Mouse (Mus musculus) urinary bladder, postnatal 36 days (tissue): Measurements from ENCODE around the gene Tmprss7.

Experiments used
- DNase-seq, 2 experiments: peaks; one replicate each; pipeline ENCODE4 v3.0.0; 2022; ENCODE audit warnings: low spot score in 2 of 2, mixed read lengths in 1 of 2

Gene Tmprss7

GRCm38 (mm10) chr16:45629497-45630105 is 63.9 kb downstream of the Tmprss7 start:
- DNase-seq = no peak

- DNase-seq = no peak
Measured at GRCm38 (mm10) chr16:45625342-45625741, 68.1 kb downstream of the Tmprss7 start.

- no peak for DNase-seq
Measured at GRCm38 (mm10) chr16:45624791-45625190, 68.7 kb downstream of the Tmprss7 start.

- no peak for DNase-seq
Measured at GRCm38 (mm10) chr16:45623230-45623629, 70.2 kb downstream of the Tmprss7 start.

- DNase-seq = no peak
Measured at GRCm38 (mm10) chr16:45619751-45620375, 73.6 kb downstream of the Tmprss7 start.

- DNase-seq = no peak
Measured at GRCm38 (mm10) chr16:45615944-45616343, 77.5 kb downstream of the Tmprss7 start.

GRCm38 (mm10) chr16:45613247-45613646 is 80.2 kb downstream of the Tmprss7 start:
- DNase-seq = no peak

- DNase-seq = no peak
Measured at GRCm38 (mm10) chr16:45610267-45610666, 83.2 kb downstream of the Tmprss7 start, which contains the start of gene Gcsam. Gene Gcsam (plus strand): TSS chr16:45610380.

GRCm38 (mm10) chr16:45609300-45609699 is 84.2 kb downstream of the Tmprss7 start:
- no peak for DNase-seq

- no peak for DNase-seq
Measured at GRCm38 (mm10) chr16:45608481-45608954, 84.9 kb downstream of the Tmprss7 start.
